Mouse (Mus musculus) hindbrain, embryonic 11.5 days (tissue): ENCODE results near the gene Cenpi. TPM values are rescaled to one million over a fixed set of nuclear protein-coding genes. Genes with fewer than 3 reads are reported as not detected.
"Not testable (repeated sequence)": the region's sequence is repeated elsewhere in the genome, so short reads cannot be mapped to it uniquely, and the experiment has no call there.

Source experiments
- ATAC-seq: fragments of 200-750 bp; cut with Nextera tagmentation; 2 replicates; pipeline ENCODE4 v1.8.0; 2017; ENCODE audit warnings: mild to moderate bottlenecking, moderate TSS enrichment, moderate library complexity; ENCODE audit not compliant: low FRiP score
- DNase-seq: peaks from one replicate; pipeline ENCODE4 v3.0.0-alpha.2; 2015; ENCODE audit warnings: low spot score
- H3K27ac ChIP-seq: fragments of 300-500 bp; sonication (generic); 2 replicates; pipeline ENCODE4 v1.5.1; 2014; ENCODE audit warnings: mild to moderate bottlenecking, low read depth, low read length
- H3K27me3 ChIP-seq: fragments of 300-500 bp; sonication (generic); 2 replicates; pipeline ENCODE4 v1.6.1; 2014; ENCODE audit warnings: mild to moderate bottlenecking, low read length, moderate library complexity, mixed read lengths; ENCODE audit not compliant: control insufficient read depth, insufficient read depth
- H3K36me3 ChIP-seq: fragments of 300-500 bp; sonication (generic); 2 replicates; pipeline ENCODE4 v1.6.1; 2014; ENCODE audit warnings: mild to moderate bottlenecking, low read length, moderate library complexity, mixed read lengths; ENCODE audit not compliant: control insufficient read depth, insufficient read depth
- H3K4me1 ChIP-seq: fragments of 300-500 bp; sonication (generic); replicated peaks from 2 replicates; pipeline ENCODE4 v1.6.1; 2014; ENCODE audit warnings: low read length, mixed read lengths; ENCODE audit not compliant: control insufficient read depth, insufficient read depth
- H3K4me2 ChIP-seq: fragments of 300-500 bp; sonication (generic); replicated peaks from 2 replicates; pipeline ENCODE4 v1.6.1; 2014; ENCODE audit warnings: mild to moderate bottlenecking, low read depth, low read length
- H3K4me3 ChIP-seq: fragments of 300-500 bp; sonication (generic); 2 replicates; pipeline ENCODE4 v1.5.1; 2014; ENCODE audit warnings: low read depth, low read length
- H3K9ac ChIP-seq: fragments of 300-500 bp; sonication (generic); 2 replicates; pipeline ENCODE4 v1.6.1; 2014; ENCODE audit warnings: low read depth, low read length
- H3K9me3 ChIP-seq: fragments of 300-500 bp; sonication (generic); 2 replicates; pipeline ENCODE4 v1.6.1; 2016; ENCODE audit warnings: low read length; ENCODE audit not compliant: control insufficient read depth
- WGBS: fragments of 180-500 bp; shearing (Covaris S2); extraction: QIAGEN DNeasy Blood & Tissue Kit; methylation state at CpG from one replicate; pipeline ENCODE4 v1.1.7; 2014; 5-methylcytosine and 5-hydroxymethylcytosine counted together
- polyA plus RNA-seq: library from polyadenylated mRNA; unstranded; fragments of >200 nt; fragmentation: Nextera tagmentation; extraction: Ambion mirVana; gene quantifications from 2 replicates; pipeline ENCODE4 v1.2.1, GENCODE M21; 2014

Cenpi gene
- polyA plus RNA-seq, 1 experiment from 2014 or later: 27.6 TPM

DNA sequence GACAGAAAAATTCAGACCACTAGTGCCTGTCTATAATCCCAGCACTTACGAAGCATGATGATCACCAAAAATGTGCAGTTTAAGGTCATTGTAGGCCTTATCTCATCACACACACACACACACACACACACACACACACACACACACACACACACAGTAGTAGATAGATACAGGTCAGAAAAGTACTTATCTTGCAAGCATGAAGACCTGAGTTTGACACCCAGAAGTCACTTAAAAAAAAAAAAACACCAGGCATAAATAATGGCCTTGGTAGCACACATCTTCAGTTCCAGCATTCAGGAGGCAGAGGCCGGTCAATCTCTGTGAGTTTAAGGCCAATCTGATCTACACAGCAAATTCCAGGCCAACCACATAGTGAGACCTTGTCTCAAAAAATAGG, 20.6 kb upstream of the Cenpi start:
- WGBS: 88% methylated on average over 2 of the region's 2 CpGs
- H3K4me3 ChIP-seq: no peak overlapping the region
- ATAC-seq (no peak), DNase-seq (no peak)
- no peak overlapping the region for H3K27ac ChIP-seq
- no peaks in the 10 kb centered on the region for H3K9me3 ChIP-seq
- H3K4me2 ChIP-seq: no peak overlapping the region
- H3K36me3 ChIP-seq: no peaks in the 10 kb centered on the region
- H3K4me1 ChIP-seq: no peaks in the 10 kb centered on the region
- H3K9ac ChIP-seq: no peak overlapping the region
- peaks cover 2% of the 10 kb centered on the region for H3K27me3 ChIP-seq

- ATAC-seq (peak; percentile 18; the same call in 1 of the 2 replicates), DNase-seq (no peak)
- Histone ChIP-seq H3K9me3 (no peaks in the 10 kb centered on the region), H3K4me1 (no peaks in the 10 kb centered on the region), H3K4me3 (peak overlapping the region; percentile 31), H3K9ac (peak overlapping the region; percentile 56; the same call in 1 of the 2 replicates), H3K27ac (no peak overlapping the region), H3K27me3 (no peaks in the 10 kb centered on the region; the same call in 1 of the 2 replicates), H3K4me2 (peak overlapping the region; percentile 37), H3K36me3 (no peaks in the 10 kb centered on the region)
- 28% methylated on average over 9 of the region's 9 CpGs for WGBS
These were observed 11.6 kb upstream of the Cenpi start for GRCm38 (mm10) chrX:134296301-134296700.

GRCm38 (mm10) chrX:134296737-134297136, 11.1 kb upstream of the Cenpi start:
- DNase-seq (no peak), ATAC-seq (peak; percentile 64)
- no peaks in the 10 kb centered on the region for H3K36me3 ChIP-seq
- no peak overlapping the region for H3K27ac ChIP-seq
- H3K27me3 ChIP-seq: no peaks in the 10 kb centered on the region; the same call in 1 of the 2 replicates
- peak overlapping the region; percentile 37 for H3K4me2 ChIP-seq
- WGBS: 17% methylated on average over 7 of the region's 7 CpGs
- peak overlapping the region; percentile 31 for H3K4me3 ChIP-seq
- H3K9ac ChIP-seq: peak overlapping the region; percentile 56; the same call in 1 of the 2 replicates
- H3K9me3 ChIP-seq: no peaks in the 10 kb centered on the region
- H3K4me1 ChIP-seq: no peaks in the 10 kb centered on the region

DNA sequence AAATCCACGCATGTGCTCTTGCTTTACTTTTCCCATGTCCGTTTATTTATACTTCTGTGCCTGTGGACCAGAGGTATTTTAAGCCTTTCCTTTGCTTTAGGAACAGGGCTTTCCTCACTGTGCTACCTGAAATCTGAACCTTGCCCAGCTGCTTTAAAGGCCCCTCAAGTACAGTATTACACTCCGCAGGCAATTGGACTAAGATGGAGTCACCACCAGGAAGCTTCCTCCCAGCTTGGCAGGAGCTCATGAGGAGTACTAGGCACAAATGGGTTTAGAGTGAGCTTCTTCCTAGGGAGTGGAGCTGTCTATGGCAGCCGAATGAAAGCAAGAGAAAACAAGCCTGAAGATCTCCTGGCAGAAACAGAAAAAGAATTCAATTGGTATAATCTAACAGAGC, 10.7 kb upstream of the Cenpi start:
- H3K27ac ChIP-seq: no peak overlapping the region
- H3K4me1 ChIP-seq: no peaks in the 10 kb centered on the region
- WGBS: 51% methylated on average over 4 of the region's 4 CpGs
- H3K27me3 ChIP-seq: no peaks in the 10 kb centered on the region; the same call in 1 of the 2 replicates
- peak overlapping the region; percentile 37; the same call in 1 of the 2 replicates for H3K4me2 ChIP-seq
- no peaks in the 10 kb centered on the region for H3K9me3 ChIP-seq
- DNase-seq (peak; percentile 2), ATAC-seq (no peak)
- no peak overlapping the region for H3K9ac ChIP-seq
- H3K4me3 ChIP-seq: peak overlapping the region; percentile 31; the same call in 1 of the 2 replicates
- no peaks in the 10 kb centered on the region for H3K36me3 ChIP-seq

GRCm38 (mm10) chrX:134300219-134300618, 7.7 kb upstream of the Cenpi start:
- Histone ChIP-seq H3K4me2 (no peak overlapping the region), H3K27ac (no peak overlapping the region), H3K36me3 (no peaks in the 10 kb centered on the region), H3K4me3 (no peak overlapping the region), H3K4me1 (no peaks in the 10 kb centered on the region), H3K9me3 (no peaks in the 10 kb centered on the region), H3K9ac (no peak overlapping the region), H3K27me3 (no peaks in the 10 kb centered on the region; the same call in 1 of the 2 replicates)
- ATAC-seq (no peak), DNase-seq (no peak)
- 60% methylated on average over 5 of the region's 5 CpGs for WGBS

DNA sequence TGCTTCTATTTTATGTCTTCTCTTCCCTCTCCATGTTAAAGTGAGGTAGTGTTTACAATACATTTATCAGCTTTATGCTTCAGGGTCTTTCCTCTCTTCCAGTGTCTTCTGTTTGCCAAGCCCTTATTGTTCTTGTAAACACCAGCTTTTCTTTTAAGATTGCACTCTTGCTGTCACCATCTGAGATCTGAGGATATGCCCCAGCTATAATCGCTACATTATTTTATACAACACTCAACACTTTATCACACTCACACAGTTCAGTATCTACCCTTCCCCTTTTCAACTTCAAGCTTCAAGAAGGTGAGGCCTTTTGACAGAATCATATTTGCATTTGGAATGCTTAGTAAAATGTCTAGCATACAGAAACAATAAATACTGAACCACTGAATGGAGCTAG, 4.6 kb upstream of the Cenpi start:
- no peak for DNase-seq
- no peak for ATAC-seq
- no peaks in the 10 kb centered on the region for H3K36me3 ChIP-seq
- H3K9ac ChIP-seq: no peak overlapping the region
- no peaks in the 10 kb centered on the region for H3K9me3 ChIP-seq
- H3K4me3 ChIP-seq: no peak overlapping the region
- 94% methylated on average over 1 of the region's 1 CpGs for WGBS
- H3K4me1 ChIP-seq: no peaks in the 10 kb centered on the region
- no peaks in the 10 kb centered on the region for H3K27me3 ChIP-seq
- H3K27ac ChIP-seq: no peak overlapping the region
- H3K4me2 ChIP-seq: no peak overlapping the region

DNA sequence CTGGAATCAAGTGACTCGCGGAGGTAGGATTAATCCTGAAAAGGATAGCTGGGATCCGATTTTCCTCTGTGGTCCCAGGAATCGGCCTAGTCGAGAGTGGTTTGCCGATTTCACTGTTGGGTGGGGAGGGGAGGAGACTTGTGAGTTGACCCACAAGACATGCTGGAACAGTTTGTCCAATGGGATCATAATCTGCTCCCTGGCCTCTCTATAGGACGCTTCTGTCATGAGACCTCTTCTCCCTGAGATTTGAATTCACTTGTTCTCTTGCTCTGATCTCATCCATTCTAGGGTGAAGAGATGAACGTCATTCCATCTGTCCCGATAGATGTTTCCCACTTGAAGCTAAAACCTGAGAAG, 371 bp downstream of the Cenpi start:
- 28% methylated on average over 9 of the region's 9 CpGs for WGBS
- H3K27ac ChIP-seq: no peak overlapping the region
- DNase-seq (no peak), ATAC-seq (peak; percentile 84)
- no peak overlapping the region for H3K9ac ChIP-seq
- peak overlapping the region; percentile 28 for H3K4me2 ChIP-seq
- no peaks in the 10 kb centered on the region for H3K36me3 ChIP-seq
- peak overlapping the region; percentile 22 for H3K4me3 ChIP-seq
- no peaks in the 10 kb centered on the region for H3K27me3 ChIP-seq
- no peaks in the 10 kb centered on the region for H3K9me3 ChIP-seq
- no peaks in the 10 kb centered on the region for H3K4me1 ChIP-seq

DNA sequence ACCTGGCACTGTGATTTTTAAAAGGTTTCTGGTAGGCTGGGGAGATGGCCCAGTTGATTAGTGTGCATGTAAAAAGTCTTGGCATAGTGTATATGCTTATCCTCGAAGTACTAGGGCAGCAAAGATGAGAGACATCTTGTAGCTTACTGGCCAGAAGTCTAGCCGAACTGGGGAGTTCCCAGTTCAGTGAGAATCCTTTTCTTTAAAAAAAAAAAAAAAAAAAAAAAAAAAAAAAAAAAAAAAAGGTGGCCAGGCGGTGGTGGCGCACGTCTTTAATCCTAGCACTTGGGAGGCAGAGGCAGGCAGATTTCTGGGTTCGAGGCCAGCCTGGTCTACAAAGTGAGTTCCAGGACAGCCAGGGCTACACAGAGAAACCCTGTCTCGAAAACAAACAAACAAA, 3.3 kb downstream of the Cenpi start:
- DNase-seq, H3K36me3 ChIP-seq, H3K4me1 ChIP-seq, H3K27me3 ChIP-seq, H3K4me2 ChIP-seq, H3K27ac ChIP-seq, ATAC-seq, H3K4me3 ChIP-seq, H3K9ac ChIP-seq, H3K9me3 ChIP-seq: not testable (repeated sequence)
- 92% methylated on average over 7 of the region's 7 CpGs for WGBS

- Histone ChIP-seq H3K4me1 (no peaks in the 10 kb centered on the region), H3K4me2 (no peak overlapping the region), H3K9ac (no peak overlapping the region), H3K4me3 (no peak overlapping the region), H3K36me3 (no peaks in the 10 kb centered on the region), H3K9me3 (no peaks in the 10 kb centered on the region), H3K27me3 (no peaks in the 10 kb centered on the region), H3K27ac (no peak overlapping the region)
- ATAC-seq (no peak), DNase-seq (peak; percentile 20)
- WGBS: 84% methylated on average over 2 of the region's 2 CpGs
These were observed 11.5 kb downstream of the Cenpi start for GRCm38 (mm10) chrX:134319153-134319932.
